Mouse (Mus musculus) ovary, postnatal 36 days (tissue): Measurements from ENCODE around the gene Cav2.
A peak's percentile ranks its signal among the peaks of the same experiment; 100 is the strongest.

ENCODE experiments used
- DNase-seq: peaks from one replicate; pipeline ENCODE4 v3.0.0; 2022; ENCODE audit warnings: low spot score, mixed read lengths

The Cav2 gene

DNA sequence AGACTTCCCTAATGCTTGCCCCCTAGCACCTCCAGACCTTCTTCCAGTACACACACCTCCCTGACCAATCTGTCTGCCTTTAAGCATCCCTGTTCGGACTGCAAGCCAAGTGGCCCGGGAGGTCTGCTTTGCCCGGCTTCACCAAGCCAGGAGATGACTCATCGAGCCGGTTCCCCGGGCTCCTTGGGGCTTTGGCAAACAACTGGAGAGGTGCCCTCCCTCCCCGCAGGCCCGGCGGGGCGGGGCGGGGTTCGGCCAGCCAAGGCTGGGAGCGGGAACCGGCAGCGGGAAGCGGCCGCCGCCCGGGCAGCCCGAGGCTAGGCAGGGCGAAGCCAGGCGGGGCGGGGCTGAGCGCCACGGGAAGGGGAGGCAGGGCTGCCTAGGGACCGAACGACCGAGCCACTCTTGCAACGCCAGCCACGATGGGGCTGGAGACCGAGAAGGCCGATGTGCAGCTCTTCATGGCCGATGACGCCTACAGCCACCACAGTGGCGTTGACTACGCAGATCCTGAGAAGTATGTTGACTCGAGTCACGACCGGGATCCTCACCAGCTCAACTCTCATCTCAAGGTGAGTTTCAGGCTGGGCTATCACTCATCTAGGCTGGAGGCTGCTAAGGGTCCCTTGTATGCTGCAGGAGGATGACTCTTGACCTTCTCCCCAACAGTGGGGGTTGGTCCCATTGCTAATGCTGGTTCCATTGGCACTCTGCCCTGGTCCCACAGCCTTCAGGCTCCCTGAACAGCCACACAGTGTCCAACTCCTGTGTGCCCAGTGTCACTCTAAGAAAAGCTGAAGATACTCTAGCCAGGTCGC is at the start of gene Cav2:
TSS of gene Cav2 (plus strand) at position 247 of the 818 bp plus-strand sequence.
- peak; percentile 91 for DNase-seq

DNA sequence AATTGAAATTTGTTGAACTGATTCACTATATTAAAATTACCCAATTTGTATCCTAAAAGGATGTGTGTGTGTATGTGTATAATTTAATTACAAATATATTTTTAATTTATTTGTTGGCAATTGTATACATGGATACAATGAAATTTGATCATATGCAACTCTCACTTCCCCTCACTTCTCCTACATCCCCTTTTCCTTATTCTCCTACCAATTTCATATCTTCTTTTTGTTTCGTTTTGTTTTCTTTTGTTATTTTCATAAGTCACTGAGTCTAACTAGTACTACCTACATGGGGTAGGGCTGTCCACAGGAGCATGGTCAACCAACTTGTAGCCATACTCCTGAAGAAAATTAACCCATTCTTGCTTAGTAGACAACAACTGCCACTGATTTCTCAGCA is 41.3 kb upstream of the Cav2 start:
- no peak for DNase-seq

DNA sequence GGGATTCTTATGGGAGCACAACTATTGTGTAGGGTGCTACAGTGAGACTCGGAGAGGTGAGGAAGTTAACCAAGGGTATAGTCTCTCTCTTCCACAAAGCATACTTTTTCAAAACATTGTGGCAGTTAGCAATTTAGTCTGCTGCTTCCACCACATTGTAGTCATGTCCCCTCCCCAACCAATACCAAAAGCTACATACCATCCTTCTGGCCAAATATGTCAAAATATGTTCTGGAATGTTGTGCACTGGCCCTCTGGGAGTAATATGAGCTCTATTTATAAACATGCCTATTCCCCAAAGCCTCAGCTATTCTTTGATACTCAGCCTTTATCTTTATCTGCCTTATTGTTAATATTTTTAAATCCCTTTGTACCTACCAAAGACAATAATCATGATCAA is 40.0 kb upstream of the Cav2 start:
- no peak for DNase-seq

DNA sequence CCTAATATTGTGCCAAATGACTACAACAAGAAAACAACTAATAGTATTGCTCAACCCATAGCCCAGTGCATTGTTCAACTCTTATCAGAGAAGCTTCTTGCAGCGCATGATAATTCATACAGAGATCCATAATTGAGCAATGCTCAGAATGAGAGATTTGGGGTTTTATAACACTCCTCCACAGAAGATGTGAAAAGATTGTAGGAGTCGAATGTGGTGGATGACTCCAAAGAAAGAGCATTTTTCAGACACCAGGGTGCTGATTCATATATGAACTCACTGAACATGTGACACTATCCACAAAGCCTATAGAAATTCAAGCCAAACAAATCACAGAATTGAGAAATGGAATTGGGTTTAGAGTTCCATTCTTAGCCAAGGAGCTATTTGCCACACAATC is 34.0 kb upstream of the Cav2 start:
- no peak for DNase-seq

DNA sequence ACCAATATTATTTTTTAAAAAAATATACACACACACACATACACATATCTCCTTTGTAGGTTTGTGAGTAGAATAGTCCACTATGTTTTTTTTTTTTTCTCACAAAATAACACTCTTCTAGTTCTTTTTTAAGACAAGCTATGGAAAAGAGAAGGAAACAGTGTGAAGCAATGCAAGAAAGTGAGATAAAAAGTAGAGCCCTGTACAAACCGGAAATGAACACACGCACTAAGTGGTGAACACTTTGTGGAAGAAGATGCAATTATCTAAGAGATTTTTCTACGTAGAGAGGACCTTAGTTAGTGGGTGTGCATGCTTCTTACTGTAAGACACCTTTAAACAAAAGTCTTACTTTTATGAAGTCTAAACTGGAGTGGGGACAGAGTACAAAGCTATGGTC is 33.3 kb upstream of the Cav2 start:
- no peak for DNase-seq

DNA sequence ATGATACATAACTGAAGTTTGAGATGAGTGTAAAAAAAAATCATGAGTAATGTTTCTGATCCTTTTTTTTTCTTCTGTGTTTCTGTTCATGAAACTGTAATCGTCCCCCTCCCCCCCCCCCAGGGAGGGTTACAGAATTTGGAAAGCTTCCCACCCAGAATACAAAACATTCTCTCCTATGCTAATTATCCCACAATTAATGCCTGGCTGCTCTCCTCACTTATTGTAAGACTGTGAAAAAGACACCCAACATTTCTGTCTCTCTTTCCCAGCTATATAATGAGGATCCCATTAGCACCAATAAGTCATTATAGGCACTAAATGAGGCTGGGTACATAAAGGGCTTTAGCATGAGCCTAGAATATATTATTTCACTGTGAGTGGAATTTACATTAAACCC is 32.7 kb upstream of the Cav2 start:
- DNase-seq, result no peak

DNA sequence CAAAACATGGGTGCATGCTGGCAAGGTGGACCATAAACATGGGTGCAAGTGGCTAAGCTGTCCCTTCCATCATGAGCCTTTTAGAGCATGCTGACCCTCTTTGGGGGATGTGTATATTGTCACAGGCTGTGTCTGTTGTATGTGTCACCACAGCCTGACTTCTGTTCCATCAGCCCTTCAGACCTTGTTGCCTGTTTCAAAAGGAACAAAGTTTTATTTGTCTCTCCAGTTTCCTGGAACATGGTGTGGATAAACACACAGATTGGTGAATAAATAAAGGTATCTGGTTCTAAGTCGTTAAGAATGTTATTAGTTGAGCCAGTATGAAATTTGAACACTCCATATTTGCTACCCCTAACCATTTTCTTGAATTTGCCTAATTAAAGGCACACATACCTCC is 29.0 kb upstream of the Cav2 start:
- DNase-seq, result no peak

DNA sequence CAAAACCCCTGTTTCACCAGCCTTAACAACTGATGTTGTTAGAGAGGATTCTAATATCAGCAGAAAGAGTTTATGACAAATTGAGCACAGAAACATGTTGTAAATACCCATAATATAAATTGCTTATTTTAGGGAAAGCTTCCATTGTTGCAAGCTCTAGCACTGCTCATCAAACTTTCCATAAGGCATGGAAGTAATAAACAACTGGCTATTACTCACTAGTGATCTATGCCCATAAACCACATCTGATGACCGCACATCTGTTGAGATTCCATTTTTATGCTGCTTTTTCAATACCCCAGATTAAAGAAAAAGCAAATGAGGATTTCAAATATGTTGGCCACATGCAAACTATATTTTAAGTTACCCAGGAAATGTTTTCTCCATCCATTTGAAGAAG is 22.8 kb upstream of the Cav2 start:
- no peak for DNase-seq

DNA sequence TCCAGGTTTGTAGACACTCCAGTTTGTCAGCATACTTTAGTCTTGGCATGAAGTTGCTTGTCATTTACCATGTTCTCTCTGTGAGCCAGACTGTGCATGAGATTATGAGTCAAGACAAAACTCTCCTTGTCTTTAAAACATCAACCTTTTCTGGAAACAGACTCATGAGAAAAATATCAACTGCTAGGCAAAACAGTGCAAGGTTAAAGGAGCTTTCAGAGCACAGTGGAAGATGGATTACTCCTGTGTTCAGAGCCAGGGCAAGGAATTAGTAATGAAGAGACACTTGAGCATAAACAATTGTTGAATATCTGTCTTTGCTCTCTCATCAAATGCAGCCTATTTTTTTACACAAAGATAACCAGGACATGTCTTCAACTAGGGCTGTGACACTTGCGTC is 22.1 kb upstream of the Cav2 start:
- no peak for DNase-seq

DNA sequence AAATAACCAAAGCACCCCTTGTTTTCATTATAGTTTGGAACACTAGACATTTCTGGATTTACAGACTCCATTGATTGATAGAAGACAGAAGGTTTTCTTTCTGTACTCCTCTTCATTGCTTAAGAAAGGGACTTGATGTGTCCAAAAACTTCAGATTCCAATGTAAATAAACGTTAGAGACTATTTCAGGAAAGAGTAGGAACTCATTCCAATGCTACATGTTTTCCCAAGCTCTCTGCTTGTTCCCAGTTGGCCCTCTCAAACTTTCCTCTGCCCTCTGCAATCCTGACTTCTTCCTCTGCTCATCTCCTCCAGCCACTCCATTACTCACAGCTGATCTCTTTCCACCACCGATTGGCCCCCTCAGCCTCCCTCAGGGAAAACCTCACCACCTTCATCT is 18.2 kb upstream of the Cav2 start:
- no peak for DNase-seq

DNA sequence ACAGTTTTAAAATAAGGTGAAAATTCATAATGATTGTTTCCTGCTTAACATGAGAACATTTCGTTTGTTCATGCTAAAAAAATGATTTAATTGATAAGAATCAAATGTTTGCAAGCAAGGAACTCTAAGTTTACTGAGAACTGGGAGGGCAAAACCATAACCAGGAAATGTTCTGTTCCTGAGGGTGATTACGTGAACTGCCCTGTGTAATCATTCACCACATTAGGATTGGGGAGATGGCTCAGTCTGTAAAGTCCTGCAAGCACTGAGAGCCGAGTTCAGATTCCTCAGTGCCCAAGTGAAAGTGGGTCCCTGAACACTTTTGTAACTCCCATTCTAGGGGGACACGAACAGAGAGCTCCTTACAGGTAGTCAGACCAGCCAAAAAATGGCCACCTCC is 15.9 kb upstream of the Cav2 start:
- DNase-seq, result no peak

DNA sequence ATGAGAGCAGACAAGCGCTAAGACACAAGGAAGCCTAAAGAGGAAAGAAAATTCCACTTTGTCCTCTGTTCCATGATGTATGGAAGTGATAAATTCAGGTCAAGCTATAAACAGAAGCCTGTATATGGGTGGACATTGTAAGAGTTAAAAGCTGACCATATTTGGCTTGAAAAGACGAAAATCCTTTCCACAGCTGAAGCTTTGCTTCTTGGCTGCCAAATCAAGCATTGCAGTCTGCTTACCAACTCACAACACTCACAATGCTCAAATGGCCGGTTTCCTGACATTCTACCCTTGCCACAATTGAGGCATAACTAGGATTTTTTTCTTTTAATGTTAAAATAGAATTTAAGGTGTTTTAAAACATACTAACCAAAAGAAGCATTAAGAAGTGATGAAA is 14.5 kb upstream of the Cav2 start:
- no peak for DNase-seq

DNA sequence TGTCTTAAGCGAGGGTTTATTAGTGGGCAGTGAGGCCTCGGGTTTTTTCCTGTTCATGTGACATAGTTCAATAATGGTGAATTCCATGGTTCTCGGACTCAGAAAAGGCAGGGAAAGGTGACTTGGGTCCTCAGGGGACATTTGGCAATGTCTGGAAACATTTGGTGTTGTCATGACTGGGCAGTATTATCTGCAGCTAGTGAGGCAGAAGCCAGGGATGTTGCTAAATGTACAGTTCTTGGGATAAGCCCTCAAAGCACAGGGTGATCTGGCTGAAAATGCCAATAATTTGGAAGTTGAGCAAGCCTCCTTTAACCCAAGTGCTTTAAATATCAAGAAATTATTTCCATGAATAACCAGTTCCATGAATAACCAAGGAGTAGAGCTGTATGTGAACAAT is 2.6 kb upstream of the Cav2 start:
- DNase-seq, result no peak

DNA sequence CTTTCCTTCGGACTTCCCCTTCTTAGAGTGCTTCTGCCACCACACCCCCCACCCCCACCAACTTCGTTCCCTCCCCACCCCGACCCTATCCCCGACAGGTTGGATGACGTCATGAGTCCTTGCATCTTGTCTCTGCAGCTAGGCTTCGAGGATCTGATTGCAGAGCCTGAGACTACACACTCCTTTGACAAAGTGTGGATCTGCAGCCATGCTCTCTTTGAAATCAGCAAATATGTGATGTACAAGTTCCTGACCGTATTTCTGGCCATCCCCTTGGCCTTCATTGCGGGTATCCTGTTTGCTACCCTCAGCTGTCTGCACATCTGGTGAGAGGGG is 740 bp downstream of the Cav2 start:
- DNase-seq, result peak; percentile 3

DNA sequence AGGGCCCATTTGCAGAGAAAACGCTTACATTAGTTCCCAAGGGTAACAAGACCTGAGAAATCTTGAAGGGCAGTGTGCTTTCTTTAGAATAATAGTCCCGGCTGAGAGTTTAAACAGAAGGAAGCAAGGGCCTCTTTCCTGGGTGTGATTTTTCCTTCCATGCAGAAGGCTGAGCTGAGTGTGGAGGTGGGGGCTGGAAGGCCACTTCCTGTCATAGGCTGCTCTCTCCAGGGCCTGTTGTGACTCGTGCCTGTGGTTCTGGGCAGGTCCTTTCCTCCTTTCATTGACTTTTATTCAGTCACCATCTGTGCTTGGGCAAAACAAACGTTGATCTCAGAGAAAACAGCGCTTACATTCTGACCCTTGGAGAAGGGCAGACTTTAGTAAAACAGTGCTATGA is 1.2 kb downstream of the Cav2 start:
- DNase-seq, result peak; percentile 5

DNA sequence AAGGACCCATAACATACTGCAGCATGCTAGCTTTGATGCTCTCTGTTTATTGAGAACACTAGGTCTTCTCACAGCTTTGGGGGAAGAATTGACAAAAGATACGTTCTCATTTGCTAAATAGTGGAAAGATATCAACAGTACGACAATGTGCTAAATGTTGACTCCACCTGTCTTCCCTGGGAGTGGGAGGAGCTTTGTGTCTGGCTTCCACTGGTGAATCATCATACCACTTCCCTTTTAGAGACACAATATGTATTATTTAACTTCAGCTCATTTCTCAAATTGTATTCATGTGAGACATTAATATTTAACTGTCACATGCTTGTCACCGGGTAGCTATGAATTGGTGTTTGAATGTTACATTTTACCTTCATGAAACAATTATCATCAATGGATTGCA is 2.8 kb downstream of the Cav2 start:
- DNase-seq, result no peak

DNA sequence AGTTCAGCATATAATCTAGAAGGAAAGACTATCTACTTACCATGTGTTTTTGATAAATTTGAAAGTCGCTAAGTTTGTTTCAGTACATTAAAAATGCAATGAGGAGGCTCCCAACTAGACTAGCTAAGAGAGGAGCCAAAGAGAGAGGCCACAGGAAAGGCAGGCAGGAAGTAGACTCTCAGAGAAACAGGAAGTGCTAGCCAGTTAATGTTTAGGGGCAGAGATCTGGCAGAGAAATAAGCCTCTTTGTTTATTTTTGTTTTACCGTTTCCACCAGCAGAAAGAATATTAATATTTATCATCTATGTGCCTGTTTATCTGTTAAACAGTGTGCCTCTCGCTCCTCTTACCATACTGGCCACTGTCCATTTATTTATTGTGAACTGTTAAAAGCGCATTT is 5.4 kb downstream of the Cav2 start:
- DNase-seq, result no peak

DNA sequence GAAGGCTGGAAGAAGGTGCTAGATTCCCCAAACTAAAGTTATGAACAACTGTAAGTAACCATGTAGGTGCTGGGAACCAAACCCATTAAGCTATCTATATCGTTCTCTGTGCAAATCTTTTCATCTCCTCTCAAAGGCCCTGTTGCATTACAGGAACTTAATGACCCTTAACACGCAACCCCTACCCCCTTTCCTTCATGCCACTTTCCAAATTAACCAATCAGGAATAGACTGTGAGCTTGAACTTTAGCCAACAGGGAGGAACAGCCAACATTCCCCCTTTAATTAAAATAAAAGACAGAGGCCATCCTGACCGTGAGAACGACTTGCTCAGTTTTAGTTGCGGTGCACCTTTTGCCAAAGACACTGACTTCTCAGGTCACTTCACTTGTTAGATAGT is 14.1 kb downstream of the Cav2 start:
- DNase-seq, result no peak

DNA sequence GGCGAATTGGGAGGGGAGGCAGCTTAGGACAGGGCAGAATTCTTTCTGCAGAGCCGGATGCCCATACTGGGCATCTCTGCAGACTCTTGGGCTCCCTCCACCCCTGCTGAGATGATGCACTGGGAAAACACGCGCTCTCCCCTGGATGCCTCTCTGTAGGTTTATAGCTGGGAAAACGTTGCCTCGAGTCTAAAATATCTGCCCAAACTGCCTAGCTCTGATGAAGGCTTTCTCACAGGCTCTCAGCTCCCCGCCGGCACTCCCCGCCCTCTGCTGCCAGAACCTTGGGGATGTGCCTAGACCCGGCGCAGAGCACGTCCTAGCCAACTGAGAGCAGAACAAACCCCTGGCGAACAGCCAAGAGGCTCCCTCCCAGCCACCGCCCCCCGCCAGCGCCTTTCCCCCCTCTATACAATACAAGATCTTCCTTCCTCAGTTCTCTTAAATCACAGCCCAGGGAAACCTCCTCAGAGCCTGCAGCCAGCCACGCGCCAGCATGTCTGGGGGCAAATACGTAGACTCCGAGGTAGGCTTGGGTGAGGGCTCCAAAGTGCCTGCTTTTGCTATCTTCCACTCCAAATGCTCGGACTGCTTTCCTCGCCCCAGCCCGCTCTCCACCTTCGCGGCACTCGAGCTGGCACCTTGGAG is 25.1 kb downstream of the Cav2 start, which contains the start of gene Cav1:
TSS of gene Cav1 (plus strand) at position 382 of the 648 bp plus-strand sequence.
- peak; percentile 77 for DNase-seq

DNA sequence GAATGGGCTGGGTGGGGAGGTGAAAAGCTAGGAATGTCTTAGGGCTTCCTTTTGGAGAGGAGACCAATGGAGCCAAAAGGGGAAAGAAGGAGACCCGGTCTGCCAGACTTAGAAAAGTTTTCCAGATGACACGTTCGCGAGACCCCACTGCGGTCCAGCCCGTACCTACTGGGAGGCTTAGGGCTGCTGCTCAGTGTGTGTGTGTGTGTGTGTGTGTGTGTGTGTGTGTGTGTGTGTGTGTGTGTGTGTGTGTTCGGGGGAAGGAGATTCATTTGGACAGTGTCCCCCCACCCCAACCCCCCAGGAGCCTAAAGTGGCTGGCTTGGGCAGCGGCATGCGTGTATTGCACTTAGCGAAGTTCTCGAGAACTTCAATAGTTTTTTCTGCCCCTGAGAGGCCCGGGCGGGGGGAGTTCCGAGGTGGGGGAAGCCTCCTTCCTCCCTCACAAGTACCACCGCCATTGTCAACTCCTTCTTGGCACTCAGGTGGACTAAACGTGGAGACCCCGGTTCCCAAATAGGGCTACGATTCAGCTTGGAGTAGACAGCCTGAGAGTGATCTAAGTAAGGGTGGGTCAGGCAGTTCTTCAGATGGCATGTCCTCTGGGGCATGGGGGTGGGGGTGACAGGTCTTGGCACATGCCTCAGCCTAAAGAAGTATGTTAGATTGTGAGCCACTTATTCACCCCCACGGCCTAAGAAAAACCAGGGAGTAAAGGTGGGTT is 25.8 kb downstream of the Cav2 start:
- DNase-seq, result peak; percentile 35

DNA sequence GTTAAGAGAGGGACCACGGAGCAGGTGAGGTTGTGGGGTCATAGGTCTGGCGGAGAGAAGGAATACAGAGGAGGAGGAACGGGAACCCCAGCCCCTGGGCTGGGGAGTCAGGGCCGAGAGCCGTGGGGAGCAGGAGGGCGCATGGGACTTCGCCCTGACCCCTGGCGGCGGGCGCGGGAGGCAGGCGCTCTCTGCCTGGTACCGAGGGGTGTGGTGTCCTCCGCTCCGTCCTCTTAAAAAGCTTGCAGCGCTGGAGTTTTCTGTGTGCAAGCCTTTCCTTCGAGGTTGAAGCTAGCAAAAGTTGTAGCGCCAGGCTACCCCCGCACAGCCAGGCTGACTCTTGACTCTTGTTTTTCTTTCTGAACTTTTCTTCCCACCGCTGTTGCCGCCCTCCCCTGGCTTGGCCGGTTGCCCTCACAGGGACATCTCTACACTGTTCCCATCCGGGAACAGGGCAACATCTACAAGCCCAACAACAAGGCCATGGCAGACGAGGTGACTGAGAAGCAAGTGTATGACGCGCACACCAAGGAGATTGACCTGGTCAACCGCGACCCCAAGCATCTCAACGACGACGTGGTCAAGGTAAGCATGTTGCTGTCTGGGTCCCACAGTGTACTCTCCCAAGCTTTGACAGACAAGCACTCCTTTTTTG is 26.6 kb downstream of the Cav2 start:
- DNase-seq, result peak; percentile 80

DNA sequence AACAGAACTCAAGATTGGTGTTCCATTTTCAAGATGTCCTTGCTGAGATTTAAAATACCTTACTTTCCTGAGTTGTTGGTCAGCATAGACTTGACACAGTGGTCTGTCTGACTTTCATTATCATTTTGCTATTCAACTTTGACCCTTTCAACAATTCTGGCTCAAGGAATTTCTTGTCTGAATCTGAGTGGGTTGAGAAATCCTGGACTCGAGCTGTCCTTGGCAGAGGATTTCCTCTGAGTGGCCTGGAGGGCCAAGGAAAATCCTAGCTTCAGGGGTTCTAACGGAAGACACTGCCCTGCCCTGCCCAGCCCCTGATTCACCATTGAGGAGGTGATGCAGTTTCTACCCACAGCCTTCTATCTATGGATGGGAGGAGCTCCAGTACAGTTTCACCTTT is 27.7 kb downstream of the Cav2 start:
- peak; percentile 18 for DNase-seq

DNA sequence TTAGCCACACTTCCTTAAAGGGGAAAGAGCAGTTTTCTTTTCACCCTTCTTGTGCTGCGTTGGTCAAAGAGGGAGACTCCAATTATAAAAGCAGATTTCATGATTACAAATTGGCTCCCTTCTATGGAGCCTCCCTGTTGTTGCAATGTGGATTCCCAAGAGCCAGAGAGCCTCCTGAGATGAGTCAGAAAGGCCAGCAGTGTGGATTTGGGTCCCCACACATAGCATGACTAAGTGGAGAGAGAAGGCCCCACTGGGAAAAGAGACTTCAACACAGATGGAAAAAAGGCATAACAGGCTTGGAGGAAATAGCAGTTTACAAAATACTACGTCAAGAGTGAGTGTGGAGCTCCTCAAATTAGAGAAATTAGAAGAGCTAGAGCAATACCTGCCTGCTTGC is 28.3 kb downstream of the Cav2 start:
- no peak for DNase-seq
